Mouse (Mus musculus) ES-E14 (cell line): ENCODE measurements around the gene Ntng1.

Experiments used
- CHD2 ChIP-seq: IDR thresholded peaks from 2 replicates; pipeline ENCODE4 v1.6.1; 2014; ENCODE audit warnings: mild to moderate bottlenecking, low read depth, low read length, inconsistent platforms
- HCFC1 ChIP-seq: IDR thresholded peaks from 2 replicates; pipeline ENCODE4 v1.6.1; 2012; ENCODE audit warnings: low read length, inconsistent platforms, borderline replicate concordance; ENCODE audit not compliant: insufficient read depth
- MAFK ChIP-seq: IDR thresholded peaks from 2 replicates; pipeline ENCODE4 v1.6.1; 2014; ENCODE audit warnings: mild to moderate bottlenecking, low read depth, low read length, inconsistent platforms; ENCODE audit not compliant: insufficient read depth
- ZNF384 ChIP-seq: IDR thresholded peaks from 2 replicates; pipeline ENCODE4 v1.6.1; 2012; ENCODE audit warnings: low read depth, low read length, inconsistent platforms

- TF ChIP-seq MAFK (no peak), HCFC1 (no peak), ZNF384 (no peak), CHD2 (no peak)
These were observed 224.8 kb downstream of the Ntng1 start for GRCm38 (mm10) chr3:109918996-109919395.
